Mouse (Mus musculus): ENCODE measurements around the gene Rara. TPM values are rescaled to one million over a fixed set of nuclear protein-coding genes. Genes with fewer than 3 reads are reported as not detected.

The Rara gene
- polyA plus RNA-seq (2015; fragmentation: Nextera tagmentation; extraction: Ambion mirVana): 17.0 and 18.1 TPM in 2 replicates

DNA sequence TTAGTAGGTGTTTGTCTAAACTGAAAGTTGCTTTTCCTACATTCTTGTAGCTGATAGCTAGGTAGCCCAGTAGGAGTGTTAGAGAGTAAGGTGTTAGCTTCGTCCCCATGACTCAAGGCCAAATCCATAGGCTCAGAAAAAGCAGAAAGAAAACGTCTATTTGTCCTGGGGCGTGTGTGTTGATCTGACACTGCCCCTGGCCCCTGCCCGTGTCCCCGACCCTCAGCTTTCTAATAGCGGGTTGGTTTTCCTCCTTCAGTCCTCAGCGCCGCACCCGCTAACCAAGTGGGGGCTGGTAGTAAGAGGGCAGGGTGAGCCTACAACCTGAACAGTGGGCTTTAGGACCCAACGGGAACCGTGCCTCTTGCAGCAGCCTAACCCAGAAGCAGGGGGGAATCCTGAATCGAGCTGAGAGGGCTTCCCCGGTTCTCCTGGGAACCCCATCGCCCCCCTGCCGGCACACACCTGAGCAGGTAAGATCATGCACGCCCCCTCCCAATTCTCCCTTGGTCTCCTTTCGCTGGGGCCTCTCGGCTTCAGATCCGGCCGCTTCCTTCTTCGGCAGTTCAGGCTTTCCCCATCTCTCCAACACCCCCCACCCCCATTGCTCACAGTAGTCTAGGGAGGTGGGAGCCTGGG is at the start of gene Rara:
Rara (plus strand) TSS at position 381 of the 639 bp plus-strand sequence.

DNA sequence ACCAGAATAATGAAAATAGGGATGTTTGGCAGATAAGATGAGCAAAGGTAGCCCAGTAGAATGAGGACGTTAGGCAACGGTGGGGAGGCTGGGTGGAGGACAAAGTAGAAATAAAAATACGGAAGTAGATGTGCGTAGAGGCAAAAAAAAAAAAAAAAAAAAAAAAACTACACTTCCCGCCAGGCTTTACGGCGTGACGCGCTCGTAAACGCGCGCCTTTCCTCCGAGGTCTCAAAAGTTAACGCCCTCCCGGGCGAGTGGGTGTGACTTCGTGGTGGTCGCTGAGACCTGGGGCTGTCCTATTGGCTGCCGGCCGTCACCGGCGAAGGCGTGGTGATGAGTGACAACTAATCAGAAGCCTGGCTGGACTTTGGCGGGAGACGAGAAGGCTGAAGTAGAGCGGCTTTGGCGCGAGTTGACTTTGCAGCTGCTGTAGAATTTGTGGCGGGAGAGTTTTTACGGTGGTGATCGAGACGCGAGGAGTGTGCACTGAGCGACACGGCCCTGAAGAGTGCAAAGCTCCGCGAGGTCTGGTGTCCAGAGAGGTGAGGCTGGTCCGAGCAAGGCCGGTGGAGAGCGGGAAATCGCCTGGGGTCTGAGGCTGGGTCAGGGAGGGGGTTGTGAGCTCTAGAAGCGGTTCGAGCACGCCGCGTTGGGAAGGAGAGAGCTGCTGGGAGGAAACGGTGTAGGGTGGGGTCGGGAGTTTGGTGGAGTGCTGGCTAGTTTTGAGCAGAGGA is 20.0 kb upstream of the Rara start, which contains the start of gene Cdc6:
Cdc6 (plus strand) TSS at position 365 of the 737 bp plus-strand sequence.

DNA sequence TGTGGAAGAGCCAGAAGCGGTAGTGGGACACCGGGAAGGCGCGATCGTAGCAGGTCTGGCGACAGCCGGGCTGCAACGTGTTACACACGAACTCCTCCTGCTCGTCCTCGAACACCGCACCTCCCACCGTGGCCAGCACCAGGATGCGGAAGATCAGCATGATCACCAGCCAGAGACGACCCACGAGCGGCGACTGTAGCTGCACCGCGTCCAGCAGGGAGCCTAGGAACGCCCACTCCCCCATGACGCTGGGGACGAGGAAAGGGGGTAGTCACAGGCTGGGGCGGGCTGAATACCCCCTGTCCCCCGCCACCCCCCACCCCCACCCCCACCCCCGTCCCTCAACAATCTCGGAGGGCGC is 55.1 kb downstream of the Rara start, which contains the start of gene Gjd3:
Gjd3 (minus strand) TSS at position 244 of the 361 bp plus-strand sequence.

GRCm38 (mm10) chr11:99023500-99024467 is 96.2 kb downstream of the Rara start, which contains the start of gene Top2a:
TSS of gene Top2a (minus strand) at chr11:99024189.

Other genes starting within 250 kb of the Rara start
- gene Psmd3, start 245.3 kb upstream of the Rara start, polyA plus RNA-seq (2015; fragmentation: Nextera tagmentation; extraction: Ambion mirVana): 117 and 120 TPM in 2 replicates
- gene Csf3, start 226.6 kb upstream of the Rara start, polyA plus RNA-seq (2015; fragmentation: Nextera tagmentation; extraction: Ambion mirVana): 0.72 and 0.96 TPM in 2 replicates
- 16.3 and 20.1 TPM in 2 replicates for gene Med24, start 198.4 kb upstream of the Rara start, polyA plus RNA-seq (2015; fragmentation: Nextera tagmentation; extraction: Ambion mirVana)
- 24.8 and 25.4 TPM in 2 replicates for gene Thra, start 187.2 kb upstream of the Rara start, polyA plus RNA-seq (2015; fragmentation: Nextera tagmentation; extraction: Ambion mirVana)
- 6.4 and 9.4 TPM in 2 replicates for gene Nr1d1, start 152.5 kb upstream of the Rara start, polyA plus RNA-seq (2015; fragmentation: Nextera tagmentation; extraction: Ambion mirVana)
- gene Msl1, start 132.3 kb upstream of the Rara start, polyA plus RNA-seq (2015; fragmentation: Nextera tagmentation; extraction: Ambion mirVana): 11.6 and 13.5 TPM in 2 replicates
- gene Casc3, start 122.9 kb upstream of the Rara start, polyA plus RNA-seq (2015; fragmentation: Nextera tagmentation; extraction: Ambion mirVana): 16.1 and 18.2 TPM in 2 replicates
- gene Rapgefl1, start 91.0 kb upstream of the Rara start, polyA plus RNA-seq (2015; fragmentation: Nextera tagmentation; extraction: Ambion mirVana): 1.9 and 2.6 TPM in 2 replicates
- 4.3 and 4.6 TPM in 2 replicates for gene Wipf2, start 64.2 kb upstream of the Rara start, polyA plus RNA-seq (2015; fragmentation: Nextera tagmentation; extraction: Ambion mirVana)
- gene Cdc6, start 20.0 kb upstream of the Rara start, polyA plus RNA-seq (2015; fragmentation: Nextera tagmentation; extraction: Ambion mirVana): 8.0 and 10.8 TPM in 2 replicates
- 0.31 and 0.39 TPM in 2 replicates for gene Gjd3, start 55.2 kb downstream of the Rara start, polyA plus RNA-seq (2015; fragmentation: Nextera tagmentation; extraction: Ambion mirVana)
- gene Top2a, start 96.4 kb downstream of the Rara start, polyA plus RNA-seq (2015; fragmentation: Nextera tagmentation; extraction: Ambion mirVana): 27.1 and 42.6 TPM in 2 replicates
- gene Igfbp4, start 113.4 kb downstream of the Rara start, polyA plus RNA-seq (2015; fragmentation: Nextera tagmentation; extraction: Ambion mirVana): 283 and 299 TPM in 2 replicates
- gene Tns4, start 161.5 kb downstream of the Rara start, polyA plus RNA-seq (2015; fragmentation: Nextera tagmentation; extraction: Ambion mirVana): 2.7 and 3.1 TPM in 2 replicates
- 0.06 and 0.07 TPM in 2 replicates for gene Ccr7, start 227.3 kb downstream of the Rara start, polyA plus RNA-seq (2015; fragmentation: Nextera tagmentation; extraction: Ambion mirVana)